Mouse (Mus musculus): ENCODE measurements around the gene P2rx1. TPM values are rescaled to one million over a fixed set of nuclear protein-coding genes. Genes with fewer than 3 reads are reported as not detected.

Gene P2rx1
- polyA plus RNA-seq, 1 experiment: not detected

DNA sequence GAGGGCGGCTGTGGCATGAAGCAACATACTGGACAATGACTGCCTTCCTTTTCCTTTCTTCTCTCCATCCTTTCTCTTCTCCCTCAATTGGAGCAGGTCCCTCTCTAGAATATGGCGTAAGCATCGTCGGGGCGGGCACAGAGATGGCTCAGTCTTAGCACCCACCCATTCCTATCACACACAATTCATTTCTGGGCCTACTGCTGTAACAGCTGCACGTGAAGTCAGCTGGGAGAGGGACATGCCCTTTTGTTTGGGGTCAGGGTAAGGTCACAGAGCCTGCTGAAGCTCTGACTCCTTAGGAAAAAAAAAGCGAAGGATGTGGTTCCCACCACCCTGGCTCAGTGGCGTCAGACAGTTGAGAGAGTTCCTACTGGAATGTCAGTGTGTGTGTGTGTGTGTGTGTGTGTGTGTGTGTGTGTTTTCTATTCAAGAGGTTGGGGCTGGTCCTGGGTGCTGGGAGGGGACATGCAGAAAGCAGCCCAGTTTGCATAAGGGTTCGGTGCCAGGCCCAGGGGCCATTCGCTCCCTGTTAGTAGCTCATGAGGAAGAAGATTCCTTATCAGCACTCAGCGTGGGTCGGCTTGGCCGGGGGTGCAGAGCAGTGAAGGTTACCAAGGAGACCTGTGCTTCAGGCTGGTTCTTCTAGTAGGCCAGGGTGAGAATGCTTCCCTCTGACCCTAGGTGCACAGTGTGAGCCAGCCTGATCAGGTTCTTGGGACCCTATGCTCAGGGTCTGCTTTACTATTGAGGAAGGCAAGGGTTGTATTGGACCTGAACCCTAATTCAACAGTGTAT is 1.2 kb upstream of the P2rx1 start:
- no peak for TF ChIP-seq POLR2A (IDR thresholded peaks at IDR 0.05; ENCODE audit: insufficient read depth, low read depth, low read length)
- TF ChIP-seq CTCF (IDR thresholded peaks at IDR 0.05; ENCODE audit: insufficient read depth, low read depth, low read length): no peak
- Histone ChIP-seq H3K4me1 (ENCODE audit: control insufficient read depth, insufficient read depth, low read length) (no peaks in the 10 kb centered on the region), H3K27ac (ENCODE audit: insufficient read depth, low read depth, low read length) (no peak overlapping the region), H3K4me3 (ENCODE audit: insufficient read depth, low read depth, low read length) (no peak overlapping the region)
- 89% methylated on average over 13 of the region's 13 CpGs for WGBS

DNA sequence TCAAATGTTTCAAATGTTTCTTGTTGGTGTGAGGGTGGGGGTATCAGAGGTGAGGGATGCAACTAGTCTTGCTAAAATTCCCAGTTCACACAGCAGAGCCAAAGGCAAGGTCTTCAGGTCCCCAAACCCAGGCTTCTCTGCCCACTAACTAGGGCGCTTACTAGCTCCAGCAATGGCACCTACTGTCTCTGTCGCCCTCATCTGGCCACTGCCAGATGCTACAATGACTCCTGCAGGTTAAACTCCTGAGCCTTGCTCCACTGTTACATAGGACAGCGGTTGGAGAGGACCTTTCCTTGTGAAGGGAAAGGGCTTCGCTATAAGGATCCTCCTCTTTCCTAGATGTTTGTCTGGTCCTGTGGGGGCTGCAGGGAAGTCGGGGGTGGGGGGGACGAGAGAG is 2.1 kb downstream of the P2rx1 start:
- Histone ChIP-seq H3K27ac (ENCODE audit: insufficient read depth, low read depth, low read length) (no peak overlapping the region), H3K4me1 (ENCODE audit: control insufficient read depth, insufficient read depth, low read length) (no peaks in the 10 kb centered on the region), H3K4me3 (ENCODE audit: insufficient read depth, low read depth, low read length) (no peak overlapping the region)
- WGBS: 16% methylated on average over 6 of the region's 6 CpGs
- peak; percentile 36; the same call in 1 of the 2 replicates for TF ChIP-seq CTCF (IDR thresholded peaks at IDR 0.05; ENCODE audit: insufficient read depth, low read depth, low read length)
- TF ChIP-seq POLR2A (IDR thresholded peaks at IDR 0.05; ENCODE audit: insufficient read depth, low read depth, low read length): no peak

DNA sequence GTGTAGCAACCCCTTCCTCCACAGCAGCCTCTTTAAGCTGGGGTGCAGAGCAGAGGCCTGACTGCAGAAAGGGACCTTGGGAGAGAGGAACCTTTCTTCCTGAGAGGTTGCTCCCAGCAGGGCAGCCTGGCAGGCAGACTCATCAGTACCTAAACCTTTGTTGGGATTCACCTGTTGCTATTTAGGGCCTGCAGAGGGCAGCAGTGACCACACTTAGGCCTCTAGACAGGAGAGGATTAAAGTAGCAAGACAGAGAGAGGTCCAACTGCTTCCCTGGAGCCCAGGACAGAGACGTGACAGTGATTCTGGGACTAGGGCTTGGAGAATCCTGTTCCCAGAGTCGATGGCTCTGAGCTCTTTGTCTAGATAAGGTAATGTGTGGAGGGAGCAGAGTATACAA is 7.5 kb downstream of the P2rx1 start:
- H3K27ac ChIP-seq (ENCODE audit: insufficient read depth, low read depth, low read length): no peak overlapping the region
- 26% methylated on average over 2 of the region's 2 CpGs for WGBS
- no peak for TF ChIP-seq POLR2A (IDR thresholded peaks at IDR 0.05; ENCODE audit: insufficient read depth, low read depth, low read length)
- no peak for TF ChIP-seq CTCF (IDR thresholded peaks at IDR 0.05; ENCODE audit: insufficient read depth, low read depth, low read length)
- no peak overlapping the region for H3K4me3 ChIP-seq (ENCODE audit: insufficient read depth, low read depth, low read length)
- peaks cover 13% of the 10 kb centered on the region for H3K4me1 ChIP-seq (ENCODE audit: control insufficient read depth, insufficient read depth, low read length)

DNA sequence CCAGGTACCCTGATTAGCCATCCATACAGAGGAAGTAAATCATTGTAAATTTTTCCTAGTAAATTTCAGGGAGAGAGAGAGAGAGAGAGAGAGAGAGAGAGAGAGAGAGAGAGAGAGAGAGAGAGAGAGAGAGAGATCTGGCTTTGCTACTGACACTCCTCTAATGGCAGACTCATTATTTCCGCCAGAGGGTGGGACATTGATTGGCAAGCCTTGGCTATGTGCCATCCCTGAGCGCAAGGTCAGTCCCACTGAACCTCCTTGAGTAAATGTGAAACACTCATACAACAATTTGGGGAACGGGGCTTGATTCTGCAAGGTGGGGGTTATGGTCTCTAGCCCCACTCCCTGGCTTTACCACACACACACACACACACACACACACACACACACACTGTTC is 8.2 kb downstream of the P2rx1 start:
- H3K4me3 ChIP-seq (ENCODE audit: insufficient read depth, low read depth, low read length): no peak overlapping the region
- 27% methylated on average over 3 of the region's 3 CpGs for WGBS
- peaks cover 13% of the 10 kb centered on the region for H3K4me1 ChIP-seq (ENCODE audit: control insufficient read depth, insufficient read depth, low read length)
- no peak for TF ChIP-seq POLR2A (IDR thresholded peaks at IDR 0.05; ENCODE audit: insufficient read depth, low read depth, low read length)
- TF ChIP-seq CTCF (IDR thresholded peaks at IDR 0.05; ENCODE audit: insufficient read depth, low read depth, low read length): no peak
- no peak overlapping the region for H3K27ac ChIP-seq (ENCODE audit: insufficient read depth, low read depth, low read length)

DNA sequence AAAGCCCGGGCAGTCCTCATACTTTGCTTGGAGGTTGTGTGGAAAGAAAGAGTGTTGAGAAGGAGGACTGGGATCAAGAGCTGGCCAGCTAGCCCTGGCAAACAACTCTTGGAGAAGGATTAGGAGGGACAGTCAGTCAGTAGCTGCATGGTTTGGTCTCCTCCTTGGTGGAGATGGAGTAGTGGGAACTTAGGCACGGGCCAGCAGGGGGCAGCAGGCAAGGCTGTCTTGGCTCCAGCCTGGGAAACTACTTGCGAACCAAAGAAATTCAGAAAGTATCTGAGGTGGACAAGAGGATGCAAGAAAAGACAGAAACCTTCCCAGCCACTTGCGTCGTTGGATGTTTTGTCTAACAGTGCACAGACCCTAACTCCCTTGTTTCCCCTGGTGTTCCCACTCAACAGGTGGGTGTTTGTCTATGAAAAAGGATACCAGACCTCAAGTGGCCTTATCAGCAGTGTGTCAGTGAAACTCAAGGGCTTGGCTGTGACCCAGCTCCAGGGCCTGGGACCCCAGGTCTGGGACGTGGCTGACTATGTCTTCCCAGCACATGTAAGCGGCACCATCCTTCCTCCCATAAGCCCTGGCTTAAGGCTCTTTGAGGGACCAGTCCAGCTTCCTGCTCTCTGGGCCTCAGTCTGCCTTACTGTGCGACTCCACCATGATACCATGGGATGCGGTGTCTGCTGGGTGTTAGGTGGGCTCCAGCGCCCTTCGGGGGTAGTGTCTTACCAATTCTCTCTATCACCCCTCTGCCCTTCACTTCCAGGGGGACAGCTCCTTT is 9.0 kb downstream of the P2rx1 start:
- Histone ChIP-seq H3K27ac (ENCODE audit: insufficient read depth, low read depth, low read length) (no peak overlapping the region), H3K4me3 (ENCODE audit: insufficient read depth, low read depth, low read length) (no peak overlapping the region), H3K4me1 (ENCODE audit: control insufficient read depth, insufficient read depth, low read length) (peaks cover 13% of the 10 kb centered on the region)
- WGBS: 62% methylated on average over 11 of the region's 11 CpGs
- TF ChIP-seq CTCF (IDR thresholded peaks at IDR 0.05; ENCODE audit: insufficient read depth, low read depth, low read length) (peak; percentile 83), POLR2A (IDR thresholded peaks at IDR 0.05; ENCODE audit: insufficient read depth, low read depth, low read length) (no peak)

DNA sequence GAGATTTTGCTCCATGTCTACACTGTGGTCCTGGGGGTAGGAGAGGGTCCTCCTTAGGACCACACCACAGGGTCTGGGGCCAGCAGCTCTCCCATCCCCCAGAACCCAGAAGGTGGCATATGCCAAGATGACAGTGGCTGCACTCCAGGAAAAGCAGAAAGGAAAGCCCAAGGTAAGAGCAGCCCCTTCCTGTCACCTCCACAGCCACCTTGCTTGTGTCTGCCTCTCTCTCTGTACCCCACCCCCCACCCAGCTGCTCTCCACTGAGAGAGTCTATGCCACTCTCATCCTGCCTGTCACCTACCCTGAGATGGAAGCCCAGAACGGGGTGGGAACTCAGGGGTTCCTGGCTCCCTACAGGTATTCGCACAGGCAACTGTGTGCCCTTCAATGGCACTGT is 9.9 kb downstream of the P2rx1 start:
- TF ChIP-seq CTCF (IDR thresholded peaks at IDR 0.05; ENCODE audit: insufficient read depth, low read depth, low read length) (no peak), POLR2A (IDR thresholded peaks at IDR 0.05; ENCODE audit: insufficient read depth, low read depth, low read length) (no peak)
- Histone ChIP-seq H3K4me3 (ENCODE audit: insufficient read depth, low read depth, low read length) (no peak overlapping the region), H3K27ac (ENCODE audit: insufficient read depth, low read depth, low read length) (no peak overlapping the region), H3K4me1 (ENCODE audit: control insufficient read depth, insufficient read depth, low read length) (peaks cover 17% of the 10 kb centered on the region)
- 76% methylated on average over 2 of the region's 2 CpGs for WGBS

DNA sequence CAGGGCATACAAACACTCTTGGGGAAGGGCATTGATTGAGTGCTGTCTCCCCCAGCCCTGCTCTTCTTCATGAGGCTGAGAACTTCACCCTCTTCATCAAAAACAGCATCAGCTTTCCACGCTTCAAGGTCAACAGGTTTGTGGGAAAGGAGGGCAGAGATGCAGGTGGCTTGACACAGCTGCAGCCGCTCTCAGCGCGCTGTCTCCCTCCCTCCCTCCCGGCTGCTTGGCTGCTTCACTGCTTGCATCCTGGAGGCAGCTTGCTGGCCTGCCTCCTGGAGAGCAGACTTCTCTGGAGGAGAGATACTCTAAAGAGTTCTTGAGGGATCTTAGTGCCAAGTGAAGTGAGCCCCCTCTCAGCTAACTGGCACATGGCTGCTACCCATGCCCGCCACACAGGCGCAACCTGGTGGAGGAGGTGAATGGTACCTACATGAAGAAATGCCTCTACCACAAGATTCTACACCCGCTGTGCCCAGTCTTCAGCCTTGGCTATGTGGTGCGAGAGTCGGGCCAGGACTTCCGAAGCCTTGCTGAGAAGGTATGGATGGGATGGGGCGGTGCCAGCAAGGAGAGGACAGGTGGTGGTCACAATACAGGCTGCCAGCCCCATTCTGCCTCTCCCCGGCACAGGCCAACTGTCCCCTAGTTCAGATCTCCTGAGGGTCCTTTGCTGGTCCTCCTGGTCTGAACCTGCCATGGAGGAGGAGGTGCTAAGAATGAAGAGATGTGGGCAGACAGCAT is 10.8 kb downstream of the P2rx1 start:
- 54% methylated on average over 13 of the region's 13 CpGs for WGBS
- H3K4me1 ChIP-seq (ENCODE audit: control insufficient read depth, insufficient read depth, low read length): peaks cover 24% of the 10 kb centered on the region
- H3K4me3 ChIP-seq (ENCODE audit: insufficient read depth, low read depth, low read length): no peak overlapping the region
- no peak overlapping the region for H3K27ac ChIP-seq (ENCODE audit: insufficient read depth, low read depth, low read length)
- no peak for TF ChIP-seq CTCF (IDR thresholded peaks at IDR 0.05; ENCODE audit: insufficient read depth, low read depth, low read length)
- TF ChIP-seq POLR2A (IDR thresholded peaks at IDR 0.05; ENCODE audit: insufficient read depth, low read depth, low read length): no peak

DNA sequence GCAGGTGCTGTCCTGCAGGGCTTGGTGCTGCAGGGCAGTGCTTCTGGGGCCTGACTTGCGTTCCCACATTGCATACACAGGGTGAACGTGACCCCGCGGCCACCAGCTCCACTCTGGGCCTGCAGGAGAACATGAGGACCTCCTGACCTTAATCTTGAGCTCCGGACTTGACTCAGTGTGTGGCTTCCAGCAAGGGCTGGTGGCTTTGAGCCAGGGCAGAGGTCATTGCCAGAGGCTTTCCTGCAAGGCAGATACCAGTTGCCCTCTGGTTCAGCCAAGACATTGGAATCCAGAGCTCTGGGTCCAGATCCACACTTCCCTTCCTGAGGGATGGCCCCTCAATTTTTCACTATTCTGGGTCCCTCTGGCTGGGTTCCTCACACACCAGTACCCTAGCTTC is 15.1 kb downstream of the P2rx1 start:
- WGBS: 83% methylated on average over 5 of the region's 5 CpGs
- Histone ChIP-seq H3K4me1 (ENCODE audit: control insufficient read depth, insufficient read depth, low read length) (peaks cover 42% of the 10 kb centered on the region), H3K27ac (ENCODE audit: insufficient read depth, low read depth, low read length) (no peak overlapping the region), H3K4me3 (ENCODE audit: insufficient read depth, low read depth, low read length) (no peak overlapping the region)
- TF ChIP-seq CTCF (IDR thresholded peaks at IDR 0.05; ENCODE audit: insufficient read depth, low read depth, low read length) (no peak), POLR2A (IDR thresholded peaks at IDR 0.05; ENCODE audit: insufficient read depth, low read depth, low read length) (no peak)
